Mouse (Mus musculus) gastrocnemius, adult 2 months (tissue): ENCODE results near the gene Mcub. TPM values are rescaled to one million over a fixed set of nuclear protein-coding genes. Genes with fewer than 3 reads are reported as not detected.

Source experiments
- DNase-seq: peaks from one replicate; pipeline ENCODE4 v3.0.0; 2022
- H3K27ac ChIP-seq: fragments of 200-600 bp; 2 replicates; pipeline ENCODE4 v1.8.1; 2022; ENCODE audit warnings: mild to moderate bottlenecking
- H3K4me3 ChIP-seq: fragments of 200-600 bp; 2 replicates; pipeline ENCODE4 v1.8.1; 2022; ENCODE audit warnings: mild to moderate bottlenecking, moderate library complexity
- CTCF ChIP-seq: fragments of 200-600 bp; IDR thresholded peaks from 2 replicates; pipeline ENCODE4 v1.8.1; 2022; ENCODE audit warnings: antibody characterized with exemption, mild to moderate bottlenecking, moderate library complexity
- intact Hi-C: fragments of 180-260 bp; cut with DNase I; formaldehyde crosslinking; loops from one replicate; pipeline ENCODE4 v1.15.1; 2025
- total RNA-seq, 2 experiments: library from RNA; stranded (reverse); gene quantifications; 2 replicates each; pipeline ENCODE4 v1.2.3; 2021

Mcub gene
- total RNA-seq, 2 experiments from 2014 or later, result 0.82 to 1.1 TPM

GRCm38 (mm10) chr3:129903866-129904265 is 66.1 kb downstream of the Mcub start:
- H3K27ac ChIP-seq, result no peak overlapping the region
- no peak for DNase-seq
- H3K4me3 ChIP-seq, result no peak overlapping the region
- intact Hi-C loops, result no loop called here
- TF ChIP-seq CTCF, result no peak

GRCm38 (mm10) chr3:129903369-129903768 is 66.6 kb downstream of the Mcub start:
- intact Hi-C loops, result no loop called here
- no peak overlapping the region for H3K4me3 ChIP-seq
- no peak for DNase-seq
- H3K27ac ChIP-seq, result no peak overlapping the region
- no peak for TF ChIP-seq CTCF

GRCm38 (mm10) chr3:129901271-129901809 is 68.7 kb downstream of the Mcub start, which contains the start of gene Casp6:
Casp6 (plus strand) TSS chr3:129901425.
- TF ChIP-seq CTCF, result no peak
- Histone ChIP-seq H3K4me3 (peak within 1 kb of the TSS; percentile 91), H3K27ac (peak within 1 kb of the TSS; percentile 77)
- peak; percentile 89 for DNase-seq
- intact Hi-C loops, result no loop called here

GRCm38 (mm10) chr3:129898886-129899285 is 71.1 kb downstream of the Mcub start:
- intact Hi-C loops, result no loop called here
- Histone ChIP-seq H3K4me3 (no peak overlapping the region), H3K27ac (no peak overlapping the region)
- DNase-seq, result no peak
- no peak for TF ChIP-seq CTCF

- no peak for DNase-seq
- intact Hi-C loops, result no loop called here
- Histone ChIP-seq H3K4me3 (no peak overlapping the region), H3K27ac (no peak overlapping the region)
- TF ChIP-seq CTCF, result no peak
Observed at GRCm38 (mm10) chr3:129896591-129896990, 73.4 kb downstream of the Mcub start.

- no peak overlapping the region for H3K27ac ChIP-seq
- intact Hi-C loops, result no loop called here
- H3K4me3 ChIP-seq, result no peak overlapping the region
- TF ChIP-seq CTCF, result no peak
- no peak for DNase-seq
Observed at GRCm38 (mm10) chr3:129893143-129893542, 76.9 kb downstream of the Mcub start.

- no peak for TF ChIP-seq CTCF
- Histone ChIP-seq H3K4me3 (no peak overlapping the region), H3K27ac (no peak overlapping the region)
- no peak for DNase-seq
- intact Hi-C loops, result no loop called here
Observed at GRCm38 (mm10) chr3:129892003-129892402, 78.0 kb downstream of the Mcub start.

- no peak overlapping the region for H3K4me3 ChIP-seq
- no peak overlapping the region for H3K27ac ChIP-seq
- no peak for TF ChIP-seq CTCF
- intact Hi-C loops, result no loop called here
- DNase-seq, result no peak
Observed at GRCm38 (mm10) chr3:129887779-129888517, 82.1 kb downstream of the Mcub start.

- Histone ChIP-seq H3K27ac (no peak overlapping the region), H3K4me3 (no peak overlapping the region)
- no peak for DNase-seq
- intact Hi-C loops, result no loop called here
- no peak for TF ChIP-seq CTCF
Observed at GRCm38 (mm10) chr3:129886430-129886829, 83.6 kb downstream of the Mcub start.

GRCm38 (mm10) chr3:129885577-129885976 is 84.4 kb downstream of the Mcub start:
- no peak for TF ChIP-seq CTCF
- intact Hi-C loops, result no loop called here
- Histone ChIP-seq H3K4me3 (no peak overlapping the region), H3K27ac (no peak overlapping the region)
- DNase-seq, result no peak

GRCm38 (mm10) chr3:129880925-129881593 is 88.9 kb downstream of the Mcub start:
- intact Hi-C loops, result no loop called here
- H3K27ac ChIP-seq, result peak overlapping the region; percentile 62
- no peak for DNase-seq

GRCm38 (mm10) chr3:129879913-129880312 is 90.1 kb downstream of the Mcub start:
- intact Hi-C loops, result loop anchor here (2.0 to 5.0 kb wide), 2 partner anchors 49 to 177 kb away; partner anchors contain the start of gene Gar1
- DNase-seq, result no peak

More at GRCm38 (mm10) chr3:129880925-129881593, 88.9 kb downstream of the Mcub start:
- H3K4me3 ChIP-seq, result no peak overlapping the region
- TF ChIP-seq CTCF, result no peak

More at GRCm38 (mm10) chr3:129879913-129880312, 90.1 kb downstream of the Mcub start:
- TF ChIP-seq CTCF, result no peak
- Histone ChIP-seq H3K27ac (peak overlapping the region; percentile 92), H3K4me3 (peak overlapping the region; percentile 96)
